Mouse (Mus musculus) right cerebral cortex, adult 2 months (tissue): Measurements from ENCODE around the gene Fibcd1.

Source experiments
- DNase-seq, 2 experiments: peaks; one replicate each; pipeline ENCODE4 v3.0.0; 2021 to 2022; ENCODE audit warnings: low spot score in 2 of 2

Gene Fibcd1

GRCm38 (mm10) chr2:31811086-31811958 is 34.5 kb downstream of the Fibcd1 start:
- DNase-seq: no peak

- no peak for DNase-seq
Measured at GRCm38 (mm10) chr2:31810444-31810843, 35.4 kb downstream of the Fibcd1 start, which contains the start of gene Qrfp. TSS of gene Qrfp (minus strand) at chr2:31810580.

GRCm38 (mm10) chr2:31809358-31809740 is 36.5 kb downstream of the Fibcd1 start:
- no peak for DNase-seq

- DNase-seq: no peak
Measured at GRCm38 (mm10) chr2:31808410-31809357, 37.1 kb downstream of the Fibcd1 start.

- no peak for DNase-seq
Measured at GRCm38 (mm10) chr2:31806639-31807382, 39.0 kb downstream of the Fibcd1 start.

GRCm38 (mm10) chr2:31803480-31803879 is 42.3 kb downstream of the Fibcd1 start:
- no peak for DNase-seq

- no peak for DNase-seq
Measured at GRCm38 (mm10) chr2:31802811-31803210, 43.0 kb downstream of the Fibcd1 start.

- no peak for DNase-seq
Measured at GRCm38 (mm10) chr2:31801416-31801815, 44.4 kb downstream of the Fibcd1 start.

GRCm38 (mm10) chr2:31796943-31797342 is 48.9 kb downstream of the Fibcd1 start:
- DNase-seq: no peak

GRCm38 (mm10) chr2:31792611-31793010 is 53.2 kb downstream of the Fibcd1 start:
- DNase-seq: no peak

GRCm38 (mm10) chr2:31791260-31791659 is 54.5 kb downstream of the Fibcd1 start:
- no peak for DNase-seq

GRCm38 (mm10) chr2:31790728-31791251 is 55.0 kb downstream of the Fibcd1 start:
- no peak for DNase-seq

- no peak for DNase-seq
Measured at GRCm38 (mm10) chr2:31789215-31789614, 56.6 kb downstream of the Fibcd1 start.

GRCm38 (mm10) chr2:31788227-31788626 is 57.6 kb downstream of the Fibcd1 start:
- DNase-seq: no peak

- DNase-seq: peak; percentile 80 to 84
Measured at GRCm38 (mm10) chr2:31787029-31787428, 58.8 kb downstream of the Fibcd1 start.

GRCm38 (mm10) chr2:31785074-31785473 is 60.7 kb downstream of the Fibcd1 start:
- DNase-seq: peak; percentile 89 to 91

- DNase-seq: no peak
Measured at GRCm38 (mm10) chr2:31782958-31783602, 62.7 kb downstream of the Fibcd1 start.

- DNase-seq: no peak
Measured at GRCm38 (mm10) chr2:31779258-31779657, 66.5 kb downstream of the Fibcd1 start.

- DNase-seq: no peak
Measured at GRCm38 (mm10) chr2:31776479-31776878, 69.3 kb downstream of the Fibcd1 start.

GRCm38 (mm10) chr2:31770781-31771441 is 74.9 kb downstream of the Fibcd1 start:
- no peak for DNase-seq
